Mouse (Mus musculus): ENCODE measurements around the gene Hoxa6.

Gene Hoxa6

GRCm38 (mm10) chr6:52180213-52180710 is 28.3 kb downstream of the Hoxa6 start:
- no peak for DNase-seq (ENCODE audit: extremely low spot score, low read depth, low spot score)

GRCm38 (mm10) chr6:52179690-52180089 is 28.8 kb downstream of the Hoxa6 start:
- no peak for DNase-seq (ENCODE audit: extremely low spot score, low read depth, low spot score)

DNA sequence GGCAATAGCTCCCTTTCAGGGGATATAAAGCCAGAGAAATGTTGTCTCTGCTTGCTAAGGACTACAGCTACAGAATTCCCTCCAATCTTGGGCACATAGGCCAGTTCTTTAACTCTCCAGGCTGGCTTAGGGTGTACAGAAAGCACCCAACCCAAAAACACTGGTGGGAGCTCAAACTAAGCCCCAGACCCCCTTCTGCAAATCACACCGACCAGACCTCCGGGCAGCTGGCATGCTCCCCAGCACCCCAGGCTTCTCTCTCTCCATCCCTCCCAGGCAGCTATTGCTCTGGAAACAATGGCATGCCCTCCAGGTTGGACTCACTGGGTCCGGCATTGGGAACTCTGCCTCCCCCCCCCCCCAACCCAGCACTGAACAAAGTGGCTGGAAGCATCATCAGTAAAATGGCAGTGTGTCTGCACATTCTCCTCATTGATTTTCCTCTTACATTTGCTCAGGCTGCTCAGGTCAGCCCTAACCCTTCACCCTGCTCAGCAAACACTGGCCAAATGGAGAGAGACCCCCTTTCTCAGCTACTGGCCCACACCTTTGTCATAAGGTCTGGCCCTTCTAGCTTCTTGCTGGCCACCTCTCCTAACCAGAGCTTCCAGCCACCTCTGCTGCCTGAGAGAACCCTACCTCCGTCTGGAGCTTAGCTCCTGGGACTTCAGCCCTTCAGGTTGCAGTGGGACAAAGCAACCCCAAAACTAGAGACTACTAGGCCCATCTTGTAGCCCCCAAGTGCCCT is 29.4 kb downstream of the Hoxa6 start:
- no peak for DNase-seq (ENCODE audit: extremely low spot score, low read depth, low spot score)

DNA sequence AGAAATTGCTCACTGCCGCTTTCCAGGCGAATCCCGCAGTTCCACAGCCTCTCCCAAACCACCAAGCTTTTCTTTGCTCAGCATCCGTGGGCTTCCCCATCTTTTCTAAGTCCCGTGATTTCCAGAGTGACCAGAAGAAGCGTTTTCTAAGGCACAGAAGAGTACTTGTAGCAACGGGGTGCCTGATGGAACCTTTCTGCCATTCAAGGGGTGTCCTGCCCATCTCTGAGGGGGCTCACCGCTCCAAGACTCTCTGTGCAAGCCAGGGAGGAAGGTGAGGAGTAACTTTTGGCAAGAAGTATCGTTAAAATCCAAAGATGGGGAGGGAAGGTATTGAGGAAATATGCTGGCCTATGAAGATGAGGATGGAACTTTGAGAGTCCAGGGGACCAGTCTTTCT is 30.7 kb downstream of the Hoxa6 start:
- DNase-seq (ENCODE audit: extremely low spot score, low read depth, low spot score): no peak

GRCm38 (mm10) chr6:52177061-52177735 is 31.3 kb downstream of the Hoxa6 start, which contains the start of gene 5730596B20Rik:
Gene 5730596B20Rik (plus strand): TSS chr6:52177498.
- no peak for DNase-seq (ENCODE audit: extremely low spot score, low read depth, low spot score)

- DNase-seq (ENCODE audit: extremely low spot score, low read depth, low spot score): no peak
Observed at GRCm38 (mm10) chr6:52176391-52176790, 32.1 kb downstream of the Hoxa6 start.

DNA sequence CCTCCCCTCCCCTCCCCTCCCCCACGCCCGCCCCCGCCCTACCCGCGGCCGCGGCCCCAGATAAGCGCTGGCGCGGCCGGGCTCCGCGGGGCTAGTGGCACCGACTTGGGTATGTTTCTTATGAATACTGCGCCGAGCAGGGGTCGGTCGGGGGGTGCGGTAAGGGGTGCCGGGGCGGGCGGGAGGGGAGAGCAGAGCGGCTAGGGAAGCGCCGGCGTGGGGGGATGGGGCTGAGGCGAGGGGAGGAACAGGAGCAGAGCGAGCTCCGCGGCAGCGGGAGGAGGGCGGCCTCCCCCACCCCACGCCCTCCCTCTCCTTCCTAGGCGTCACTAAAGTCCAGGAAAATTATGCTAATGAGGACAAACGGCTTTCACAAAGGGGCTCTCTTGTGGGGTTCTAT is 32.7 kb downstream of the Hoxa6 start:
- no peak for DNase-seq (ENCODE audit: extremely low spot score, low read depth, low spot score)

GRCm38 (mm10) chr6:52174968-52175751 is 33.4 kb downstream of the Hoxa6 start:
- no peak for DNase-seq (ENCODE audit: extremely low spot score, low read depth, low spot score)

- no peak for DNase-seq (ENCODE audit: extremely low spot score, low read depth, low spot score)
Observed at GRCm38 (mm10) chr6:52173648-52174047, 34.9 kb downstream of the Hoxa6 start.

DNA sequence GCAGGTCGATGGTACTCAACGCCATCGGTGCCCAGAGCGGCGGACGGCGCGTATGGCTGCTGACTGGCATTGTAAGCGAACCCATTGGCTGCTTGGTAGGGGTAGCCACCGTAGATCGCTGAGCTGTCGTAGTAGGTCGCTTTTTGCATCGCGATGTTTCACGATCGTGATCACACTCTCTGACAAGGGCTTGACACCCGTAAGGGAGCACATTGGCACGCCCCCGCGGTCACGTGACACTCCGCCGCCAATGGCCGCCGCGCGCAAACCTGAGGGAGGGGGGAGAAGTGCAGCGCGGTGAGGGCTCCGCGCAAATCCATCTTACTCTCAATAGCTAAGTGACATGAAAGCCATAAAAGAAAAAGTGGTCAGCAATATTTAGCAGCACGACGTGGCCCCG is 36.0 kb downstream of the Hoxa6 start:
- DNase-seq (ENCODE audit: extremely low spot score, low read depth, low spot score): no peak

DNA sequence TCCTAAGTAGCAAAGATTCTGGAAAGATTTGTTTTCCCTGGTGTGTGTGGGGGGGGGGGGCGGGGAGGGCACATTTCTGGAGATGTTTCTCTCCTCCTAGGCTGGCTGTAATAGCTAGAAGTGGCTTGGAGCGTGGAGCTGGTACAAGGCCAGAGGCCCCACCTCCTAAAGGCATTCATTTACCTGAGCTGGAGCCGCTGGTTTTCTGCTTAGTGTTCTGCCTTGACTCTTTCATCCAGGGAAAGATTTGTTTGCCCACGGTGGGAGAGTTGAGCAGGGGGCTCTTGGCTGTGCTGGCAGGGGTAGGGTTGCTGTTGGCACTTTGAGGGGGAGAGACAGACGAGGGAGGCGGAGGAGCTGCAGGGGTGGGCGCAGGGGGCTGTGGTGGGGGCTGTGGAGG is 36.6 kb downstream of the Hoxa6 start:
- DNase-seq (ENCODE audit: extremely low spot score, low read depth, low spot score): no peak

DNA sequence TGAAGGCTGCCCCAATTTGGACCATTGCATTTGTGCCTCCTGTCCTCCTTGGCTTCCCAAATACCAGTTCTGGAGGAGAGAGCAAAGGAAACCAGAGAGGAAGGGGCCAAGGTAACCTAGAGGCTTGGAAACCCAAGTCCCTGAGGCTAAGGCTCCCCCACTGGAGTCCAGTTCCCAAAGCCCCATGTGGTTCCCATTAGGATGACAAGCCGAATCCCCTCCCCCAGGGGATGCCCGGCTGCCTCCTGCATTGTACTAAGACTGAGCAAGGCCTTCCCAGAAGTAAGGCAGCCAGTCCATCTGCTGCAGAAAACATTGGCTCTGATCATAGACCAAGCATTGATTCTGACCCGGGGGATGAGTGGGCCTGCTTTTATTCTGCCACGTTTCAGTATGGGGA is 37.2 kb downstream of the Hoxa6 start:
- no peak for DNase-seq (ENCODE audit: extremely low spot score, low read depth, low spot score)

DNA sequence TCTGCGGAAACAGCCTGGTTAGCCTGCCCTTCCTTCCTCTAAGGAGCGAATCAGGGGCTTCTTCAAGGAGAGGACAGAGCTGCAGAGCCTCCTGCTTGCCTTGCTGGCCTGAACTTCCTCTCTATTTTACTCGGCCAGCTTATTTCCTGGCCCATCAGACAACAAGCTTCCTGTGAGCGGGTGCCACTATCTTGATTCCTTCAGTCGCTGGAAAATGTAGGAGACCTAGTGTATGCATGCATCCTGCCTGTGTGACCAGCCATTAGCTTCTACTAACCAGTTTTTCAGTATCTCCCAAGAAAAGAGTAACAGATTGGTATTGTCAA is 37.7 kb downstream of the Hoxa6 start:
- DNase-seq (ENCODE audit: extremely low spot score, low read depth, low spot score): no peak

DNA sequence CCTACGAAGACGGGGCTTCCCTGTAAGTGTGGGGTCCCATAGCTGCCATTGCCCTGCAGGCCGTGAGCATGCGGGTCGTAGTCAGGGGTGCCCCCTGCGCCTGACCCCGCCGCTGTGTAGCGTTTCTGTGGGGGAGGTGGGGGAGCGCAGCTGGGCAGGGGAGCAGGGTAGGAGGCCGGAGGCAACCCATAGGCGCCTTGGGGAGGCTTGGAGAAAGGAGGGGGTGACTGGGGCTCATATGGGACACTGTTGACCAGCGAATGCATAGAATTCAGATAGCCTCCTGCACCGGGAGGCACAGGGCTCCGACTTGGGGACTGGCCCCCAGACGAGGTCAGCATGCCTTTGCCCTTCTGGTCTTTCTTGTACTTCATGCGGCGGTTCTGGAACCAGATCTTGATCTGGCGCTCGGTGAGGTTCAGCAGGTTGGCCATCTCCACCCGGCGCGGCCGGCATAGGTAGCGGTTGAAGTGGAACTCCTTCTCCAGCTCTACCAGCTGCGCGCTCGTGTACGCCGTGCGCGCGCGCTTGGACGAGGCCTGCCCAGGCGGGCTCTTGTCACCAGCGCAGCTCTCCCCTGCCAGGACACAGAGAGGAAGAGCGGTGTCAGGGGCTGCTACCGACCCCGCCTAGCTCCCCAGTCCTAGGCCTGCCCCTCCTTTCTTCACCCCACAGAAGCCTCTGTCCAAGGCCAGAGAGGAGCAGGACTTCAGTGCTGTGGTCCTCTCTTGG is 38.2 kb downstream of the Hoxa6 start:
- DNase-seq (ENCODE audit: extremely low spot score, low read depth, low spot score): no peak

DNA sequence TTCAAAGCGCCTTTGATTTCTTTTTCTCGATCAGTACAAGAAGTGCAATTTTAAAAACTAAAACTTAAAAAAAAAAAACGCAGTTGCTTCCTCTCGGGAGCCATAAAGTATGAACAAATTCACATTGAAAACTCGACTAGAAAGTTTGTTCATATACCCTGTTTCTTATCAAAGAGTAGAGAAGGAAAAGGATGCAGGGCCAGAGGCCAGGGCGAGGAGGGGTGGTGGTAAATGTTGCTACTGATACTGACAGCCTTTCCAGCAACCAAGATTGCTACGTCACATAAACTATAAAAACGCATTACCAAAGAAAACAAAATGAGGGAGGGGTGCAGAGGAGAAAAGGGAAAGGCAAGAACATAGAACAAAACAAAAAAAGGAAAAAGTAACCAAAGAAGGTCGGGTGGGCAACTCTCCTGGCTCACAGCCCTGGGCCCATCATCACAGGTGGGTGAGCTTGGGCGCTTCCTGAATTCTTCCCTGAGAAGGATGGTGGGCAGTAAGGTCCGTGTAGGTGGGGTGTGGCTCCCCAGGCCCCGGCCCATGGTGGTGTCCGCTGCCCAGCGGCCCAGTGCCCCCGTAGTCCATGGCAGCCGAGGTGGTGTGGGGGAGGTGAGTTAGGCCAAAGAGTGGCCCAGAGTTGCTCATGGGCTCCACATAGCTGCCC is 38.9 kb downstream of the Hoxa6 start:
- no peak for DNase-seq (ENCODE audit: extremely low spot score, low read depth, low spot score)

GRCm38 (mm10) chr6:52168191-52169055 is 40.1 kb downstream of the Hoxa6 start:
- DNase-seq (ENCODE audit: extremely low spot score, low read depth, low spot score): no peak

- no peak for DNase-seq (ENCODE audit: extremely low spot score, low read depth, low spot score)
Observed at GRCm38 (mm10) chr6:52167736-52168161, 40.8 kb downstream of the Hoxa6 start.

- no peak for DNase-seq (ENCODE audit: extremely low spot score, low read depth, low spot score)
Observed at GRCm38 (mm10) chr6:52167176-52167575, 41.3 kb downstream of the Hoxa6 start.

GRCm38 (mm10) chr6:52166431-52167077 is 42.0 kb downstream of the Hoxa6 start:
- no peak for DNase-seq (ENCODE audit: extremely low spot score, low read depth, low spot score)
